Mouse (Mus musculus) intestine, embryonic 14.5 days (tissue): ENCODE measurements at regions not wholly inside any gene's neighbourhood (a gene's known extent, or its start where the extent isn't known, plus 50 kb on each side); places are given as distances from the start of the nearest gene placed in this dataset.

Experiments
- ATAC-seq: fragments of 200-750 bp; cut with Nextera tagmentation; replicated peaks from 2 replicates; pipeline ENCODE4 v1.8.0; 2017; ENCODE audit warnings: low read depth, moderate number of reproducible peaks, moderate TSS enrichment, moderate library complexity; ENCODE audit not compliant: low FRiP score, low TSS enrichment
- DNase-seq: peaks from one replicate; pipeline ENCODE4 v3.0.0-alpha.2; 2018; ENCODE audit warnings: low spot score
- H3K27ac ChIP-seq: fragments of 300-500 bp; sonication (generic); 2 replicates; pipeline ENCODE4 v1.5.1; 2014; ENCODE audit warnings: low read depth, mild to moderate bottlenecking, control low read depth
- H3K27me3 ChIP-seq: fragments of 300-500 bp; sonication (generic); replicated peaks from 2 replicates; pipeline ENCODE4 v1.6.1; 2014; ENCODE audit warnings: low read length, control low read depth; ENCODE audit not compliant: control insufficient read depth, insufficient read depth
- H3K36me3 ChIP-seq: fragments of 300-500 bp; sonication (generic); 2 replicates; pipeline ENCODE4 v1.6.1; 2014; ENCODE audit warnings: low read length, control low read depth; ENCODE audit not compliant: control insufficient read depth, insufficient read depth
- H3K4me1 ChIP-seq: fragments of 300-500 bp; sonication (generic); replicated peaks from 2 replicates; pipeline ENCODE4 v1.6.1; 2014; ENCODE audit warnings: low read length, control low read depth, mixed read lengths; ENCODE audit not compliant: control insufficient read depth, insufficient read depth
- H3K4me2 ChIP-seq: fragments of 300-500 bp; sonication (generic); 2 replicates; pipeline ENCODE4 v1.6.1; 2014; ENCODE audit warnings: low read length
- H3K4me3 ChIP-seq: fragments of 300-500 bp; sonication (generic); 2 replicates; pipeline ENCODE4 v1.5.1; 2014; ENCODE audit warnings: low read depth, low read length, control low read depth, mixed read lengths
- H3K9ac ChIP-seq: fragments of 300-500 bp; sonication (generic); 2 replicates; pipeline ENCODE4 v1.6.1; 2014; ENCODE audit warnings: mild to moderate bottlenecking, low read length
- H3K9me3 ChIP-seq: fragments of 300-500 bp; sonication (generic); 2 replicates; pipeline ENCODE4 v1.6.1; 2016; ENCODE audit warnings: low read length, control low read depth; ENCODE audit not compliant: control insufficient read depth
- WGBS: fragments of 180-500 bp; shearing (Covaris S2); extraction: QIAGEN DNeasy Blood & Tissue Kit; methylation state at CpG from one replicate; pipeline ENCODE4 v1.1.7; 2014; 5-methylcytosine and 5-hydroxymethylcytosine counted together

DNA sequence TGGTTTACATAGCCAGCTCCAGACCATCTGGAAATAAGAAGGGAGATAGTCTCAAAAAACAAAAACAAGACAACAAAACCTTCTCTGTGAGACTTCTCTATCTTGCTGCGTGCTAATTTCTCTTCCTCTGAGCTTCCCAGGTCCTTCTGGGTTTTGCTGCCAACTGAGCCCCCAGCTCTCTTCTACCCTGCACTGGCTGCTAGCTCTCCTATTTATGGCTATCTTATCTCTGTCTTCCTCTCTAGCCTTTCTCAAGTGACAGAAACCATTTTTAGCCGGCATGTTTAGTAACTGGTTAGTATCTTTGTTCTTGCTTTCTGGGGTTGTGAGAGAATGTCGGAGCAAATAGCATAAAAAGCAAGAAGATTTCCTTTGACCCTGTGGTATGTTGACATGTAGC is 1172.1 kb downstream of the 4930447A16Rik start:
- no peaks in the 10 kb centered on the region; the same call in 1 of the 2 replicates for H3K4me1 ChIP-seq
- H3K4me2 ChIP-seq, result no peak overlapping the region
- H3K36me3 ChIP-seq, result no peaks in the 10 kb centered on the region
- H3K27me3 ChIP-seq, result no peaks in the 10 kb centered on the region
- WGBS, result 70% methylated on average over 3 of the region's 3 CpGs
- no peak overlapping the region for H3K4me3 ChIP-seq
- H3K9me3 ChIP-seq, result no peaks in the 10 kb centered on the region
- H3K27ac ChIP-seq, result no peak overlapping the region
- no peak for ATAC-seq
- H3K9ac ChIP-seq, result no peak overlapping the region
- no peak for DNase-seq

DNA sequence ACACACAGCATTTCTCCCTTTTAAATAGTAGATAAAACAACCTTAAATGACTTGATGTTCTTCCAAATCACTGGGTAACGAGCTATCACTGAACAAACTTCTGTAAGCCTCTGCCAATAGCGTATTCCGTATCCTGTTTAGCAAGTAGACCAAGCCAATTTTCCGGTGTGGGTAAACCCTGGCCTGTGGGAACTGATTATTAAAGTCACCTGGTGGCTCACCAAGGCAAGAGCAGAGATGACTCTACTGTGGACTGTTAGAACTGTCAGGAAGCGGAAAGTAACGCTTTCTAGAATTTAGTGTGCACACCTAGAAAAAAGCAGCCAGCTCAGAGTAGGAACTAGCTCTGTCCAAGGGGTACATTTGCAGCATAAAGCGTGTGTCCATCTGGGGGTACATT is 1176.1 kb downstream of the 4930447A16Rik start:
- 92% methylated on average over 7 of the region's 7 CpGs for WGBS
- Histone ChIP-seq H3K4me1 (no peaks in the 10 kb centered on the region; the same call in 1 of the 2 replicates), H3K4me2 (no peak overlapping the region), H3K4me3 (no peak overlapping the region), H3K27me3 (no peaks in the 10 kb centered on the region), H3K27ac (no peak overlapping the region), H3K9me3 (no peaks in the 10 kb centered on the region), H3K9ac (no peak overlapping the region), H3K36me3 (no peaks in the 10 kb centered on the region)
- ATAC-seq (no peak), DNase-seq (no peak)

DNA sequence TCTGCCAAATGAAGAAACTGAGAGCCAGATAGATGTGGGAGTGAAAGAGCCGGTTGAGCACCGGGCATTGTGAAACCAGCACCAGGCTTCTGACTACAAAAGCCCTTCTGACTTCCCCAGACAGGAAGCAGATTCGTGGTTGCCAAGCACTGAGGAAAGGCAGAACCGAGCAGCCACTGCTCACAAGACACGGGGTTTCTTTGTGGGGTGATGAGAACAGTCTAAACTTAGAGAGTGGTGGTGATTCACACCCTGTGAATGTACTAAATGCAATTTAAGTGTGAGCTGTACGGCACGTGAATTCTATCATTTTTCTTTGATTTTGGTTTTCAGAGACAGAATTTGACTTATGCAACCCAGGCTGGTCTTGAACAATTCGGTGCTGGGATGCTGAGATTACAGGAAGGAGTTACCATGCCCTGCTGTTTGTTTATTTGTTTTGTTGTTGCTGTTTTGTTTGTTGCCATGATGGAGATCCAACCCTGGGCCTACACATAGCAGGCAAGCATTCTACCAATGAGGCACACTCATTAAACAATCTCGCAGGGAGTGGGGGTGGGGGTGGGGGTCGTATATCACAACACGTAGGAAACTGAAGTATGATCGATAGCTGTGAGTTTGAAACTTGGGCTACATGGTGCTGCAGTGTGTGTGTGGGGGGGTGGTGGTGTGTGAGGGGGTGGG is 1177.0 kb downstream of the 4930447A16Rik start:
- Histone ChIP-seq H3K27ac (no peak overlapping the region), H3K9ac (no peak overlapping the region), H3K36me3 (no peaks in the 10 kb centered on the region), H3K4me1 (no peaks in the 10 kb centered on the region; the same call in 1 of the 2 replicates), H3K4me3 (no peak overlapping the region), H3K4me2 (no peak overlapping the region), H3K9me3 (no peaks in the 10 kb centered on the region), H3K27me3 (no peaks in the 10 kb centered on the region)
- DNase-seq (no peak), ATAC-seq (no peak)
- WGBS, result 45% methylated on average over 12 of the region's 12 CpGs

DNA sequence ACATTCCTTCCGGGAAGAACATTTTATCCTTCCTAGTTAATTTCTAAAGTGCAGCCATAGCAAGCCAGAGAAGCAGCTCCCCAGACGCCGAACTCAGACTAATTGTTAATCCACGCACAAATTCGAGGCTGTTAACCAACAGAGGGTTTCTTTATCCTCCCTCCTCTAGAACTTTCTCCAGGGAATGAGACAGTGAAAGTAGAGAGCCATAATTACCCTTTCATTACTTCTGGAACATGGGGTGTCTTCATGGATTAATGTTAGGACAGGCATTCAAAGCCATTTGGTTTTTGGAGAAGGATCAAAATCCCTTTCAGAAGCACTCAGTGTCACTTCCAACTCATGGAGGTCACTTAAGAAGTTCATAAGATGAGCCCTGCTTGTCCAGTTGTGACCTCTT is 1178.6 kb downstream of the 4930447A16Rik start:
- ATAC-seq, result no peak
- no peak overlapping the region for H3K9ac ChIP-seq
- H3K4me1 ChIP-seq, result no peaks in the 10 kb centered on the region; the same call in 1 of the 2 replicates
- 87% methylated on average over 5 of the region's 5 CpGs for WGBS
- no peak overlapping the region for H3K27ac ChIP-seq
- no peaks in the 10 kb centered on the region for H3K36me3 ChIP-seq
- no peaks in the 10 kb centered on the region for H3K9me3 ChIP-seq
- no peak overlapping the region for H3K4me3 ChIP-seq
- no peak overlapping the region for H3K4me2 ChIP-seq
- no peak for DNase-seq
- H3K27me3 ChIP-seq, result no peaks in the 10 kb centered on the region

DNA sequence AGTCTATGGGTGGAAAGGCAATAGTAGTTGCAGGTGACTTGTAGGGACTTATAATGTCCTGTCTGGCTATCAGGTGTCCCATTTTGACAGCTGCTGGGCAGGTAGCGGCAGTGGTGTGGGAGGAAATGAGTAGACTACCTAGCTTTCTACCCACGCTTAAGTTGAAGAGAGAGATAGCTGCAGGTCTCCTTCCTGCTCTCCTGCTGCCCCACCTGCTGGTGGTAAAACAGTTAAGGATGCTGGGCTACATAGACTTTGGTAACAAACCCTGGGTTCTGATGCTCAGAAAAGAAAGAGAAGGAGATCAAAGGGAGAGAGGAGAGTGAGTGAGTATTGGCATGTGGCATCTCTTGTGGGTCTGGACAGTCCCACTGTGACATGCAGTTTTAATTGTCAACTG is 1182.0 kb downstream of the 4930447A16Rik start:
- Histone ChIP-seq H3K4me1 (no peaks in the 10 kb centered on the region; the same call in 1 of the 2 replicates), H3K4me2 (no peak overlapping the region), H3K36me3 (no peaks in the 10 kb centered on the region), H3K9me3 (no peaks in the 10 kb centered on the region), H3K9ac (no peak overlapping the region), H3K27me3 (no peaks in the 10 kb centered on the region), H3K27ac (no peak overlapping the region), H3K4me3 (no peak overlapping the region)
- no peak for DNase-seq
- no peak for ATAC-seq
- 50% methylated on average over 2 of the region's 2 CpGs for WGBS

DNA sequence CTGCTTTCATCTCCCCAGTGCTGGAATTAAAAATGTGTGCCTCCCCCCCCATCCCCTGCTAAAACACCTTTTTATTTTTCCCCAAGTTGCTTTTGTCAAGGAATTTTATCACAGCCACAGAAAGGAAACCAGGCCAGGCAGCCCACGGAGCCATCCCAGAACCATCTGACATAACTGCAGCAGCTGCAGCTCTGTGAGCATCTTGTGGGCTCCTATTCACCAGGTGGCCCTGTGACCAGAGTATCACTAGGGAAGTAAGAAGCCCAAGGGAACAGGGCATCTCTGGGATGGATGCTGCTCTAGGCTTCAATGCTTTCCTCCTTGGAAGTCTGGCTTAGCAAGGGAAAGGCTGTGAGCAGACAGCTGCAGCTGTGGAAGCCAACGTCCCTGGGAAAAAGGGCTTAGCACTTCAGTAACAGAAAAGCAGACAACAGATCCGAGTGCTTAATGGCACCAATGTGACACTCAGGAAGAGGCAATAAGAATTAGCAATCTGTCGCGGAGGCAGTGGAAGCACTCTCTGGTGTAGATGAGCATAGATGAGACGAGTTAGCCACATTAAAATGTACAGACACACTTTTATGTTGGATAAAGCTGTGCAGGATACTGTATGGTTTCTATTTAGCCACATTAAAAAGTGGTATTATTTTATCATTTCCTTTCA is 1183.0 kb downstream of the 4930447A16Rik start:
- Histone ChIP-seq H3K4me1 (no peaks in the 10 kb centered on the region), H3K9me3 (no peaks in the 10 kb centered on the region), H3K4me2 (no peak overlapping the region), H3K36me3 (no peaks in the 10 kb centered on the region), H3K27ac (no peak overlapping the region), H3K4me3 (no peak overlapping the region), H3K9ac (no peak overlapping the region), H3K27me3 (no peaks in the 10 kb centered on the region)
- DNase-seq (no peak), ATAC-seq (no peak)
- WGBS, result 75% methylated on average over 6 of the region's 6 CpGs

DNA sequence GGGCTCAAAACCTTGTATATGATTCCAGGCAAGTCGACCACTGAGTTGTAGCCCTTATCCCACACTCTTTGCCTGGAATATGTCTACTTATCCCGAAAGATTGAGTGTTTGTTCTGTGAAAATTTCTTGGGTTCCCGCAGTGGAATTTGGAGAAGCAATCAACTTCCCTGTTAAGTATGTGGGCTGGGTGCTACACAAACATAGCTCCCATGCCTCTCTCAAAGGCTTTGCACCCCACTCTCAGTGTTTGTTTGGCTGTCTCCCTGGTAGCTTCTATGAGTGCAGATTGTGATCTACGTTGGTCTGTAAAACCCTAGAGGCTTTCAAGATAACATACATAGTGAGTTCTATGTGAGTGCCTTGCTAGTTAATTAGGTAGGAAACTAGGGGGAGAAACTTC is 1184.2 kb downstream of the 4930447A16Rik start:
- DNase-seq (no peak), ATAC-seq (no peak)
- Histone ChIP-seq H3K36me3 (no peaks in the 10 kb centered on the region), H3K9me3 (no peaks in the 10 kb centered on the region), H3K4me2 (no peak overlapping the region), H3K4me3 (no peak overlapping the region), H3K27ac (no peak overlapping the region), H3K9ac (no peak overlapping the region), H3K4me1 (no peaks in the 10 kb centered on the region), H3K27me3 (no peaks in the 10 kb centered on the region)
- WGBS, result 87% methylated on average over 4 of the region's 4 CpGs
